Mouse (Mus musculus) embryonic facial prominence, embryonic 14.5 days (tissue): ENCODE measurements around the gene Cmah. TPM values are rescaled to one million over a fixed set of nuclear protein-coding genes. Genes with fewer than 3 reads are reported as not detected.

Experiments
- ATAC-seq: fragments of 200-750 bp; cut with Nextera tagmentation; 2 replicates; pipeline ENCODE4 v1.8.0; 2017; ENCODE audit warnings: low read depth, moderate number of reproducible peaks, moderate TSS enrichment
- DNase-seq: peaks from one replicate; pipeline ENCODE4 v3.0.0-alpha.2; 2015; ENCODE audit warnings: low spot score
- H3K27ac ChIP-seq: fragments of 300-500 bp; sonication (generic); replicated peaks from 2 replicates; pipeline ENCODE4 v1.5.1; 2014; ENCODE audit warnings: low read depth, mild to moderate bottlenecking, low read length, moderate library complexity
- H3K27me3 ChIP-seq: fragments of 300-500 bp; sonication (generic); replicated peaks from 2 replicates; pipeline ENCODE4 v1.6.1; 2014; ENCODE audit warnings: low read length; ENCODE audit not compliant: control insufficient read depth, insufficient read depth
- H3K36me3 ChIP-seq: fragments of 300-500 bp; sonication (generic); 2 replicates; pipeline ENCODE4 v1.6.1; 2014; ENCODE audit warnings: low read length, mixed read lengths; ENCODE audit not compliant: control insufficient read depth, insufficient read depth
- H3K4me1 ChIP-seq: fragments of 300-500 bp; sonication (generic); 2 replicates; pipeline ENCODE4 v1.6.1; 2014; ENCODE audit warnings: antibody characterized with exemption, low read length; ENCODE audit not compliant: control insufficient read depth, insufficient read depth
- H3K4me2 ChIP-seq: fragments of 300-500 bp; sonication (generic); 2 replicates; pipeline ENCODE4 v1.6.1; 2014; ENCODE audit warnings: low read depth, mild to moderate bottlenecking, low read length, moderate library complexity, mixed read lengths
- H3K4me3 ChIP-seq: fragments of 300-500 bp; sonication (generic); 2 replicates; pipeline ENCODE4 v1.5.1; 2014; ENCODE audit warnings: low read depth, mild to moderate bottlenecking, low read length
- H3K9ac ChIP-seq: fragments of 300-500 bp; sonication (generic); 2 replicates; pipeline ENCODE4 v1.6.1; 2014; ENCODE audit warnings: low read depth, mild to moderate bottlenecking, low read length, moderate library complexity, mixed read lengths
- H3K9me3 ChIP-seq: fragments of 300-500 bp; sonication (generic); 2 replicates; pipeline ENCODE4 v1.6.1; 2016; ENCODE audit warnings: low read length; ENCODE audit not compliant: control insufficient read depth
- WGBS: fragments of 180-500 bp; shearing (Covaris S2); extraction: QIAGEN DNeasy Blood & Tissue Kit; methylation state at CpG from one replicate; pipeline ENCODE4 v1.1.7; 2014; 5-methylcytosine and 5-hydroxymethylcytosine counted together
- polyA plus RNA-seq: library from polyadenylated mRNA; unstranded; fragments of >200 nt; fragmentation: Nextera tagmentation; extraction: Ambion mirVana; gene quantifications from 2 replicates; pipeline ENCODE4 v1.2.1, GENCODE M21; 2014

Cmah gene
- polyA plus RNA-seq, 1 experiment from 2014 or later = 0.95 TPM

DNA sequence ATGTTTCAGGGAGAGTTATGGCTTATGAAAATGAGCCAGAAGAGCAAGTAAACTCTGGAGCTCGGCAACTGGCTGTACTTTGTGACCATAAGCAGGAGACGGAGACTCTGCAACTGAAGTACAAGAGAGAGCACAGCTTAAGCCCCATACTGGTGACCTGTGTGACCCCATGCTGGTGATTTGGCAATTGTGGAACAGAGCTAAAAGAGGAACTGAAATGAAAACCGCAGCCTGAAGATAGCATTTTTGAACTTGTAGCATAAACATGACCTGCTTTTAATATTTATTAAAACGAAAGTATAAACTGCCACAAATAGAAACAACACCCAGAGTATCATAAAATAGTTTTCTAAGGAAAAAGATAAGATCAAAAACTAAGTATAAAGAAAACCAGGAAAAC lies 117.5 kb downstream of the Cmah start:
- Histone ChIP-seq H3K9ac (no peak overlapping the region), H3K4me1 (no peaks in the 10 kb centered on the region)
- no peak for ATAC-seq

GRCm38 (mm10) chr13:24445166-24445565 lies 118.0 kb downstream of the Cmah start:
- ATAC-seq (no peak), DNase-seq (no peak)
- Histone ChIP-seq H3K36me3 (no peaks in the 10 kb centered on the region), H3K9me3 (no peaks in the 10 kb centered on the region), H3K27ac (no peak overlapping the region), H3K9ac (no peak overlapping the region), H3K4me2 (no peak overlapping the region), H3K4me1 (no peaks in the 10 kb centered on the region), H3K27me3 (no peaks in the 10 kb centered on the region), H3K4me3 (no peak overlapping the region)
- 72% methylated on average over 3 of the region's 3 CpGs for WGBS

More for the DNA sequence above, 117.5 kb downstream of the Cmah start:
- Histone ChIP-seq H3K4me2 (no peak overlapping the region), H3K4me3 (no peak overlapping the region), H3K9me3 (no peaks in the 10 kb centered on the region), H3K27me3 (no peaks in the 10 kb centered on the region), H3K36me3 (no peaks in the 10 kb centered on the region), H3K27ac (no peak overlapping the region)
- WGBS = 52% methylated on average over 4 of the region's 4 CpGs
- no peak for DNase-seq

- Histone ChIP-seq H3K27ac (no peak overlapping the region), H3K4me2 (no peak overlapping the region), H3K36me3 (no peaks in the 10 kb centered on the region), H3K9me3 (no peaks in the 10 kb centered on the region), H3K4me3 (no peak overlapping the region), H3K9ac (no peak overlapping the region), H3K27me3 (no peaks in the 10 kb centered on the region), H3K4me1 (no peaks in the 10 kb centered on the region)
- 75% methylated on average over 4 of the region's 4 CpGs for WGBS
- ATAC-seq = no peak
- no peak for DNase-seq
Measured at GRCm38 (mm10) chr13:24446081-24446480, 118.9 kb downstream of the Cmah start.

GRCm38 (mm10) chr13:24447043-24447442 lies 119.8 kb downstream of the Cmah start:
- 60% methylated on average over 5 of the region's 5 CpGs for WGBS
- no peak overlapping the region for H3K9ac ChIP-seq

GRCm38 (mm10) chr13:24448578-24448977 lies 121.4 kb downstream of the Cmah start:
- H3K27me3 ChIP-seq = no peaks in the 10 kb centered on the region
- H3K9ac ChIP-seq = no peak overlapping the region
- WGBS = 60% methylated on average over 6 of the region's 6 CpGs
- no peak overlapping the region for H3K27ac ChIP-seq
- no peak overlapping the region for H3K4me3 ChIP-seq
- no peak overlapping the region for H3K4me2 ChIP-seq
- no peaks in the 10 kb centered on the region for H3K36me3 ChIP-seq
- no peak for DNase-seq
- ATAC-seq = no peak
- no peaks in the 10 kb centered on the region for H3K4me1 ChIP-seq
- H3K9me3 ChIP-seq = no peaks in the 10 kb centered on the region

More at GRCm38 (mm10) chr13:24447043-24447442, 119.8 kb downstream of the Cmah start:
- H3K9me3 ChIP-seq = no peaks in the 10 kb centered on the region
- no peaks in the 10 kb centered on the region for H3K4me1 ChIP-seq
- DNase-seq = no peak
- no peaks in the 10 kb centered on the region for H3K36me3 ChIP-seq
- H3K27me3 ChIP-seq = no peaks in the 10 kb centered on the region
- no peak overlapping the region for H3K27ac ChIP-seq
- H3K4me3 ChIP-seq = no peak overlapping the region
- no peak for ATAC-seq
- H3K4me2 ChIP-seq = no peak overlapping the region

DNA sequence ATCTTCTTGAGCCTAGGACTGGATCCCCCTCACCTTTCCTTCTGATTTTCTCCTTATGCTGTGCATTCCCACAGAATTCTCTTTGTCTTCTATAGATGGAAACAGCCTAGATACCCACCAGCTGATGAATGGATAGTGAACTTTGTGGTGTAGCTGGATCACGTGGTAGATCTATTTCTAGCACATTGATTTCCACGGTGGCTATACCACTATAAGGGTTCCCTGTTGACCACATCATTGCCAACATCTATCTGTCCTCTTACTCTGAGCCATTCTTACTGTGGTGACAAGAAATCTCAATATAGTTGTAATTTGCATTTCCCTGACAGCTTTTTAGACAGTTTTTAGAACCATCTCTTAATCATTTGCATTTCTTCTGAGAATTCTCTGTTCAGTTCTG lies 124.3 kb downstream of the Cmah start:
- Histone ChIP-seq H3K36me3 (no peaks in the 10 kb centered on the region), H3K9me3 (no peaks in the 10 kb centered on the region), H3K4me3 (no peak overlapping the region), H3K4me2 (no peak overlapping the region), H3K4me1 (no peaks in the 10 kb centered on the region), H3K27me3 (no peaks in the 10 kb centered on the region), H3K27ac (no peak overlapping the region), H3K9ac (no peak overlapping the region)
- ATAC-seq (no peak), DNase-seq (no peak)
- 72% methylated on average over 2 of the region's 2 CpGs for WGBS

DNA sequence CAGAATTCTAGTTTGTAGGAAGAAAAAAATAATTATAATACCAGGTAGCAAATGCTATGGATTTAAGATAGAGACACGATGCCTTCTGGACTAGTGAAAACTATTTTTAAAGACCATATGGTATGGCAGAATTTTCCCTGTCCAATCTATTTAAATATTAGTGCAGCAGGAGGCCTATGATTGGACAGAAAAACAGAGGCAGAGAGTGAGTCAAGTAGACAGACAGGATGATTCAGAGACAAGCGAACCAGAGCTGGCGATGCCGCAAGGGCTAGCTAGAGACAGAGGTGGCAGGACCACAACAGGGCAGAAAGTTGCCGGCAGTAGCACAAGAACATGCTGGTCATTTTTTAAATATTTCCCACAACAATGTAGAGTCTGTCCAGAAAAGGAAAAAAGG lies 126.5 kb downstream of the Cmah start:
- DNase-seq = no peak
- Histone ChIP-seq H3K4me1 (no peaks in the 10 kb centered on the region), H3K4me3 (no peak overlapping the region), H3K9ac (no peak overlapping the region), H3K27ac (no peak overlapping the region), H3K27me3 (no peaks in the 10 kb centered on the region), H3K9me3 (no peaks in the 10 kb centered on the region), H3K4me2 (no peak overlapping the region), H3K36me3 (no peaks in the 10 kb centered on the region)
- 87% methylated on average over 5 of the region's 5 CpGs for WGBS
- ATAC-seq = no peak

- ATAC-seq = no peak
- no peaks in the 10 kb centered on the region for H3K36me3 ChIP-seq
- no peak for DNase-seq
- no peaks in the 10 kb centered on the region for H3K4me1 ChIP-seq
- no peak overlapping the region for H3K4me3 ChIP-seq
- 88% methylated on average over 4 of the region's 4 CpGs for WGBS
- H3K27ac ChIP-seq = no peak overlapping the region
- no peak overlapping the region for H3K4me2 ChIP-seq
- no peak overlapping the region for H3K9ac ChIP-seq
- H3K9me3 ChIP-seq = no peaks in the 10 kb centered on the region
- no peaks in the 10 kb centered on the region for H3K27me3 ChIP-seq
Measured at GRCm38 (mm10) chr13:24456385-24456784, 129.2 kb downstream of the Cmah start.

- H3K4me2 ChIP-seq = no peak overlapping the region
- H3K27ac ChIP-seq = no peak overlapping the region
- H3K4me1 ChIP-seq = no peaks in the 10 kb centered on the region
- ATAC-seq (no peak), DNase-seq (no peak)
- no peaks in the 10 kb centered on the region for H3K9me3 ChIP-seq
- no peak overlapping the region for H3K4me3 ChIP-seq
- H3K36me3 ChIP-seq = no peaks in the 10 kb centered on the region
- H3K9ac ChIP-seq = no peak overlapping the region
- WGBS = 81% methylated on average over 5 of the region's 5 CpGs
- H3K27me3 ChIP-seq = no peaks in the 10 kb centered on the region
Measured at GRCm38 (mm10) chr13:24460517-24460916, 133.3 kb downstream of the Cmah start.
